Mouse (Mus musculus) cerebellum, adult 11 months (tissue): ENCODE results near the gene Iqschfp.

ENCODE experiments used
- DNase-seq: peaks from one replicate; pipeline ENCODE4 v3.0.0; 2022

The Iqschfp gene

GRCm38 (mm10) chr3:68243239-68243638, 351.2 kb downstream of the Iqschfp start:
- no peak for DNase-seq

GRCm38 (mm10) chr3:68246154-68246553, 354.1 kb downstream of the Iqschfp start:
- no peak for DNase-seq

GRCm38 (mm10) chr3:68250589-68250988, 358.6 kb downstream of the Iqschfp start:
- no peak for DNase-seq

GRCm38 (mm10) chr3:68252335-68252734, 360.3 kb downstream of the Iqschfp start:
- DNase-seq: no peak

GRCm38 (mm10) chr3:68262304-68262703, 370.3 kb downstream of the Iqschfp start:
- no peak for DNase-seq

- no peak for DNase-seq
These were observed 375.9 kb downstream of the Iqschfp start for GRCm38 (mm10) chr3:68267905-68268304.

- no peak for DNase-seq
These were observed 377.2 kb downstream of the Iqschfp start for GRCm38 (mm10) chr3:68269251-68269650.

- no peak for DNase-seq
These were observed 378.2 kb downstream of the Iqschfp start for GRCm38 (mm10) chr3:68270246-68270645.

- no peak for DNase-seq
These were observed 379.4 kb downstream of the Iqschfp start for GRCm38 (mm10) chr3:68271457-68271856.

- no peak for DNase-seq
These were observed 379.8 kb downstream of the Iqschfp start for GRCm38 (mm10) chr3:68271881-68272280.

GRCm38 (mm10) chr3:68282844-68283594, 391.0 kb downstream of the Iqschfp start:
- DNase-seq: no peak

- no peak for DNase-seq
These were observed 391.6 kb downstream of the Iqschfp start for GRCm38 (mm10) chr3:68283595-68283991.

GRCm38 (mm10) chr3:68284500-68284899, 392.5 kb downstream of the Iqschfp start:
- no peak for DNase-seq

GRCm38 (mm10) chr3:68296752-68297151, 404.7 kb downstream of the Iqschfp start:
- no peak for DNase-seq

GRCm38 (mm10) chr3:68305647-68306046, 413.6 kb downstream of the Iqschfp start:
- DNase-seq: no peak

- no peak for DNase-seq
These were observed 414.7 kb downstream of the Iqschfp start for GRCm38 (mm10) chr3:68306726-68307125.

- DNase-seq: no peak
These were observed 433.5 kb downstream of the Iqschfp start for GRCm38 (mm10) chr3:68325575-68325974.

- DNase-seq: no peak
These were observed 440.5 kb downstream of the Iqschfp start for GRCm38 (mm10) chr3:68332515-68332914.

GRCm38 (mm10) chr3:68335501-68335900, 443.5 kb downstream of the Iqschfp start:
- no peak for DNase-seq

- DNase-seq: no peak
These were observed 458.6 kb downstream of the Iqschfp start for GRCm38 (mm10) chr3:68350624-68351023.

- no peak for DNase-seq
These were observed 459.4 kb downstream of the Iqschfp start for GRCm38 (mm10) chr3:68351461-68351860.

GRCm38 (mm10) chr3:68352961-68353360, 460.9 kb downstream of the Iqschfp start:
- DNase-seq: no peak

GRCm38 (mm10) chr3:68353492-68353891, 461.5 kb downstream of the Iqschfp start:
- no peak for DNase-seq

GRCm38 (mm10) chr3:68356516-68356915, 464.5 kb downstream of the Iqschfp start:
- no peak for DNase-seq

- DNase-seq: no peak
These were observed 476.0 kb downstream of the Iqschfp start for GRCm38 (mm10) chr3:68368029-68368428.
